Mouse (Mus musculus): ENCODE results near the gene Fancd2. TPM values are rescaled to one million over a fixed set of nuclear protein-coding genes. Genes with fewer than 3 reads are reported as not detected.

Fancd2 gene
- polyA plus RNA-seq, 1 experiment from 2014 or later, result 8.1 TPM

- 46% methylated on average over 5 of the region's 5 CpGs for WGBS
- no peak overlapping the region for H3K9ac ChIP-seq
- ATAC-seq (ENCODE audit: insufficient read depth, low FRiP score, low read depth), result 0 out of 2 replicates have a peak, but pooled peaks have one; percentile 25
These were observed 68.4 kb downstream of the Fancd2 start for GRCm38 (mm10) chr6:113599833-113600232.

GRCm38 (mm10) chr6:113600543-113601139 lies 69.2 kb downstream of the Fancd2 start, which contains the start of gene Fancd2os:
Gene Fancd2os (minus strand): TSS chr6:113600715.
- H3K4me1 ChIP-seq, result peaks cover 9% of the 10 kb centered on the region; the same call in 1 of the 2 replicates
- WGBS, result 40% methylated on average over 23 of the region's 23 CpGs
- 0 out of 2 replicates have a peak within 1 kb of the TSS, but pooled peaks have one; percentile 3 for H3K4me2 ChIP-seq
- H3K27ac ChIP-seq, result no peak within 1 kb of the TSS; the same call in 1 of the 2 replicates
- H3K27me3 ChIP-seq (replicated peaks), result no peaks in the 10 kb centered on the region
- no peak within 1 kb of the TSS for H3K4me3 ChIP-seq (replicated peaks)
- no peak within 1 kb of the TSS for H3K9ac ChIP-seq
- no peak for ATAC-seq (ENCODE audit: insufficient read depth, low FRiP score, low read depth)
- no peaks in the 10 kb centered on the region for H3K36me3 ChIP-seq
- no peaks in the 10 kb centered on the region for H3K9me3 ChIP-seq

More at GRCm38 (mm10) chr6:113599833-113600232, 68.4 kb downstream of the Fancd2 start:
- Histone ChIP-seq H3K4me3 (replicated peaks) (no peak overlapping the region), H3K9me3 (no peaks in the 10 kb centered on the region), H3K27ac (no peak overlapping the region; the same call in 1 of the 2 replicates), H3K36me3 (no peaks in the 10 kb centered on the region), H3K4me2 (no peak overlapping the region), H3K4me1 (peaks cover 9% of the 10 kb centered on the region; the same call in 1 of the 2 replicates), H3K27me3 (replicated peaks) (no peaks in the 10 kb centered on the region)

GRCm38 (mm10) chr6:113602821-113603220 lies 71.3 kb downstream of the Fancd2 start:
- Histone ChIP-seq H3K4me3 (replicated peaks) (no peak overlapping the region), H3K4me2 (no peak overlapping the region), H3K9me3 (no peaks in the 10 kb centered on the region), H3K27ac (no peak overlapping the region), H3K36me3 (no peaks in the 10 kb centered on the region), H3K4me1 (peaks cover 15% of the 10 kb centered on the region), H3K9ac (no peak overlapping the region), H3K27me3 (replicated peaks) (no peaks in the 10 kb centered on the region)
- 89% methylated on average over 6 of the region's 6 CpGs for WGBS
- ATAC-seq (ENCODE audit: insufficient read depth, low FRiP score, low read depth), result no peak

DNA sequence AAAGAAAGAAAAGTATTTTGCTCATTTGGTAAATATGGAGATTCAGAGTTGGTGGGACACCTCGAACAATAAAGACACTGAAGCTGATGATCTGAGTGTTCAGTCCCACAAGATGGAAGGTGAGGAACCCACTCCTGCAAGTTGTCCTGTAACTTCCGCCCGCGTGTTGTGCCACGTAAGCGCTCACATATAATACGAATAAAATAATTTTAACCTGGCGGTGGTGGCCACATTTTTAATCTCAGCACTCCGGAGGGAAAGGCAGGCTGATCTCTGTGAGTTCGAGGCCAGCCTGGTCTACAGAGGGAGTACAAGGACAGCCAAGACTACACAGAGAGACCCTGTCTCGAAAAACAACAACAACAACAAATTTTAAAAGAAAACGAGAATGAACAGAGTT lies 72.5 kb downstream of the Fancd2 start:
- peaks cover 15% of the 10 kb centered on the region for H3K4me1 ChIP-seq
- H3K9me3 ChIP-seq, result no peaks in the 10 kb centered on the region
- WGBS, result 52% methylated on average over 12 of the region's 12 CpGs
- H3K9ac ChIP-seq, result peak overlapping the region; percentile 86; the same call in 1 of the 2 replicates
- peak overlapping the region; percentile 74; the same call in 1 of the 2 replicates for H3K27ac ChIP-seq
- no peaks in the 10 kb centered on the region for H3K27me3 ChIP-seq (replicated peaks)
- H3K4me3 ChIP-seq (replicated peaks), result peak overlapping the region; percentile 92
- peak overlapping the region; percentile 81 for H3K4me2 ChIP-seq
- H3K36me3 ChIP-seq, result no peaks in the 10 kb centered on the region
- ATAC-seq (ENCODE audit: insufficient read depth, low FRiP score, low read depth), result no peak

DNA sequence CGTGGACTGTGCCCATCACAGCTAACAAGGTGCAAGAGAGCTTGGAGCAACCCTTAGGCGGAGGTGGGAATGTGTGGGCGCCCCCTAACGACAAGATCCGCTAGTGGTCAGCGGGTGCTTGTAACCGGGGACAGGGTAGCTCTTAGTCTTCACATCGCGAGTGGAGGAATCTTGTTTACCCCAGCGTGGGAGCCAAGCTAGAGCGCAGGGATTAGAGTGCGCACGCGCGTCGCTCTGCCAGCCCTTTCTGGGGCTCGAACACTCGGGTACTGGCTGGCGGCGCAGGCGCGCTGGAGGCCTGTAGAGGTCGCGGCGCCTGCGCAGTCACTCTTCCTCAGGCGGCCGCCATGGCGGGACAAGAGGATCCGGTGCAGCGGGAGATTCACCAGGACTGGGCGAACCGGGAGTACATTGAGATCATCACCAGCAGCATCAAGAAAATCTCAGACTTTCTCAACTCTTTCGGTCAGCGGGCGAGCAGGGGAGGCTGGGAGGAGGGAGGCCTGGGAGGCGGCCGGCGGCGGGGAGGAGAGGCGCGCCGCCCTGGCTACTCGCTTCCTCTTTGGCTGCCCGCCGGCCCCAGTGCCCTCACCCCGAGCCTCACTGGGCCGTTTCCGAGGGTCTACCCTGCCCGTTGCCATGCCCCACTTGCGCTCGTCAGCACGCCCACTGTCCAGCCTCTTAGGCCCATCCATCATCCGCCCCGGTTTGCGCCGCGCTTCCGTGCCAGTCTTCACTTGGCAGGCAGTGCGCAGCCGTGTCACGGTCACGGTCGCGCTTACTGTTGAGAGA lies 73.1 kb downstream of the Fancd2 start, which contains the start of gene Brk1:
TSS of gene Brk1 (plus strand) at position 341 of the 792 bp plus-strand sequence.
- peak; percentile 92 for ATAC-seq (ENCODE audit: insufficient read depth, low FRiP score, low read depth)
- under 1% methylated on average over 57 of the region's 65 CpGs for WGBS
- peak within 1 kb of the TSS; percentile 92 for H3K4me3 ChIP-seq (replicated peaks)
- H3K4me1 ChIP-seq, result peaks cover 14% of the 10 kb centered on the region
- no peaks in the 10 kb centered on the region for H3K36me3 ChIP-seq
- H3K27me3 ChIP-seq (replicated peaks), result no peaks in the 10 kb centered on the region
- peak within 1 kb of the TSS; percentile 86 for H3K9ac ChIP-seq
- H3K27ac ChIP-seq, result peak within 1 kb of the TSS; percentile 74
- H3K9me3 ChIP-seq, result no peaks in the 10 kb centered on the region
- peak within 1 kb of the TSS; percentile 81 for H3K4me2 ChIP-seq

DNA sequence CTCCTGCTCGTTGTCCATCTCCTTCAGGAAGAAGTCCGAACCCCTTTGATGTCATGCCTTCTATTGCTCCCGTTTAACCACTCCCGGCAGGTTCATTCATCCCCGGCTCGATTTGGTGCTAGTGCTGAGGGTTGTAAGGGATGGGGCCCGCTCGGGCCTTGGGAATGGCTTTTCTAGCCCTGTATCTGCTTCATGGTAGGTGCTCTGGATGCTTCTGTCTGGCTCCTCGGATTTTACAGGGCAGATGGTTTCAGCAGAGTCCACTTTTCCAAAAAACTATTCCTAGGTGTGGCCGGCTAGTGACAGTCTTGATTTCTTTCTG lies 73.7 kb downstream of the Fancd2 start:
- ATAC-seq (ENCODE audit: insufficient read depth, low FRiP score, low read depth), result no peak
- H3K9me3 ChIP-seq, result no peaks in the 10 kb centered on the region
- H3K27me3 ChIP-seq (replicated peaks), result no peaks in the 10 kb centered on the region
- 2% methylated on average over 10 of the region's 10 CpGs for WGBS
- peak overlapping the region; percentile 86 for H3K9ac ChIP-seq
- peak overlapping the region; percentile 81 for H3K4me2 ChIP-seq
- H3K36me3 ChIP-seq, result 0 out of 2 replicates have a peak, but pooled peaks cover under 1% of the 10 kb centered on the region
- H3K4me3 ChIP-seq (replicated peaks), result peak overlapping the region; percentile 92
- peak overlapping the region; percentile 74 for H3K27ac ChIP-seq
- H3K4me1 ChIP-seq, result peaks cover 11% of the 10 kb centered on the region

- peaks cover 12% of the 10 kb centered on the region; the same call in 1 of the 2 replicates for H3K36me3 ChIP-seq
- H3K9ac ChIP-seq, result no peak overlapping the region
- no peaks in the 10 kb centered on the region for H3K9me3 ChIP-seq
- no peak for ATAC-seq (ENCODE audit: insufficient read depth, low FRiP score, low read depth)
- no peak overlapping the region for H3K27ac ChIP-seq
- 66% methylated on average over 6 of the region's 6 CpGs for WGBS
- no peaks in the 10 kb centered on the region for H3K27me3 ChIP-seq (replicated peaks)
- H3K4me2 ChIP-seq, result no peak overlapping the region
- peaks cover 6% of the 10 kb centered on the region; the same call in 1 of the 2 replicates for H3K4me1 ChIP-seq
- H3K4me3 ChIP-seq (replicated peaks), result no peak overlapping the region
These were observed 77.4 kb downstream of the Fancd2 start for GRCm38 (mm10) chr6:113608871-113609270.

GRCm38 (mm10) chr6:113609293-113609692 lies 77.8 kb downstream of the Fancd2 start:
- H3K27me3 ChIP-seq (replicated peaks), result no peaks in the 10 kb centered on the region
- H3K27ac ChIP-seq, result no peak overlapping the region
- no peak overlapping the region for H3K4me3 ChIP-seq (replicated peaks)
- no peaks in the 10 kb centered on the region for H3K9me3 ChIP-seq
- H3K4me1 ChIP-seq, result peaks cover 6% of the 10 kb centered on the region; the same call in 1 of the 2 replicates
- WGBS, result 88% methylated on average over 7 of the region's 7 CpGs
- ATAC-seq (ENCODE audit: insufficient read depth, low FRiP score, low read depth), result no peak
- no peak overlapping the region for H3K9ac ChIP-seq
- H3K4me2 ChIP-seq, result no peak overlapping the region
- peaks cover 16% of the 10 kb centered on the region; the same call in 1 of the 2 replicates for H3K36me3 ChIP-seq

DNA sequence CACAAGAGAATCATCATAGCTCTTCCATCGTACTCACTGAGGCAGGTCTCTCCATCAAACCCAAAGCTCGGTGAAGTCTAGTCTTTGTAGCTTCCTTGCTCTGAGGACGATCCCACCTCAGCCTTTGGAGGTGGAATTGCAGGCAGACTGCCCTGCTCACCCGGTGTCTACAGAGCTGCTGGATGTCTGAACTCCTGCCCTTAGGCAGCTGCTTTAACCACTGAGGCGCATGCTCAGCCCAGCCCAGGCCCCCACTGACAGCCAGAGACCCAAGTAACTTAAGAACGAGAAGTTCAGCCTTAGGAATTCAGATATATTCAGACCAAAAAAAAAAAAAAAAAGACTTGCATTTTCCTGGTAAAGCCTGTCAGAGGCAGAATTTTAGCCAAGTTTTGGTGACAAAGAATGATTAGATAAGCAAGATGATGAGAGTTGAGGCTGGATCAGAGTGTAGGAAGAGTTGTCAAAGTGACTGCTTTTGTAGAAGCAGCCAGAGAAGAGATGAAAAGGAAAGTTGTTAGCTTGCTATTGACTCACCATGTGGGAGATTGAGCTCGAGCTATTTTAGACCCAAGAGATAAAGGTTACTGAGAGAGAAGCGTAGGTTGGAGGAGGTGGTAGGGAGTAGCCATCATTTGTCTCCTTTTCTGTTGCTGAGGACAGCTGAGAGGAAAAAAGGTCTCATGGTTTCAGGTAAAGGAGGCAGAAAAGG lies 80.9 kb downstream of the Fancd2 start:
- no peak overlapping the region for H3K9ac ChIP-seq
- 82% methylated on average over 8 of the region's 8 CpGs for WGBS
- no peaks in the 10 kb centered on the region for H3K27me3 ChIP-seq (replicated peaks)
- no peak for ATAC-seq (ENCODE audit: insufficient read depth, low FRiP score, low read depth)
- H3K27ac ChIP-seq, result no peak overlapping the region
- no peaks in the 10 kb centered on the region for H3K4me1 ChIP-seq
- H3K4me2 ChIP-seq, result no peak overlapping the region
- H3K36me3 ChIP-seq, result peaks cover 43% of the 10 kb centered on the region
- H3K4me3 ChIP-seq (replicated peaks), result no peak overlapping the region
- no peaks in the 10 kb centered on the region for H3K9me3 ChIP-seq

- Histone ChIP-seq H3K4me2 (no peak overlapping the region), H3K9ac (no peak overlapping the region), H3K27me3 (replicated peaks) (no peaks in the 10 kb centered on the region), H3K9me3 (no peaks in the 10 kb centered on the region), H3K36me3 (peaks cover 48% of the 10 kb centered on the region), H3K4me1 (no peaks in the 10 kb centered on the region), H3K27ac (no peak overlapping the region), H3K4me3 (replicated peaks) (no peak overlapping the region)
- no peak for ATAC-seq (ENCODE audit: insufficient read depth, low FRiP score, low read depth)
- 96% methylated on average over 7 of the region's 7 CpGs for WGBS
These were observed 82.7 kb downstream of the Fancd2 start for GRCm38 (mm10) chr6:113614152-113614551.

- H3K36me3 ChIP-seq, result peaks cover 48% of the 10 kb centered on the region
These were observed 83.5 kb downstream of the Fancd2 start for GRCm38 (mm10) chr6:113614997-113615396.

More at GRCm38 (mm10) chr6:113614997-113615396, 83.5 kb downstream of the Fancd2 start:
- ATAC-seq (ENCODE audit: insufficient read depth, low FRiP score, low read depth), result no peak
- no peaks in the 10 kb centered on the region for H3K4me1 ChIP-seq
- no peaks in the 10 kb centered on the region for H3K27me3 ChIP-seq (replicated peaks)
- H3K27ac ChIP-seq, result no peak overlapping the region
- no peak overlapping the region for H3K9ac ChIP-seq
- no peak overlapping the region for H3K4me3 ChIP-seq (replicated peaks)
- WGBS, result 97% methylated on average over 8 of the region's 8 CpGs
- no peak overlapping the region for H3K4me2 ChIP-seq
- H3K9me3 ChIP-seq, result no peaks in the 10 kb centered on the region

All from stomach, embryonic 15.5 days (tissue).